Mouse (Mus musculus): ENCODE measurements around the gene Trmt10a.

The Trmt10a gene

DNA sequence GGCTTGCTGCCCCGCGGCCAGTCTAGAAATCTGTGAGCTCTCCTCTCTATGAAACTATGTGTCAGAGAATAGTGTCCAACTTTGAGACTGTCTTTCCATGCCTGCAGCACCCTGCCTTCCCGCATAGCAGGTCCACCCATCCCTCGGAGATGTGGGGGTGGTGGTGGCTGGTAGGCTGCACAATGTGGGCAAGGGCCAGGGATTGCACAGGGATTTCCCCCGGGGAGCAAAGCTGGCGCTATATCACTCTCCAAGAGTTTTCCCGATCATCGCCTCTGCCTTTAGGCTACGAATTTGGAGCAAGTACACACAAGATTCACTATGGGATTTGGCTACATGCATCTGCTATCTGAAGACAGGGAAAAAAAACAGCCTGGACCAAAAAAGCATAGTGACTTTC, 54.3 kb downstream of the Trmt10a start:
- ATAC-seq (ENCODE audit: low TSS enrichment), result peak; percentile 86

DNA sequence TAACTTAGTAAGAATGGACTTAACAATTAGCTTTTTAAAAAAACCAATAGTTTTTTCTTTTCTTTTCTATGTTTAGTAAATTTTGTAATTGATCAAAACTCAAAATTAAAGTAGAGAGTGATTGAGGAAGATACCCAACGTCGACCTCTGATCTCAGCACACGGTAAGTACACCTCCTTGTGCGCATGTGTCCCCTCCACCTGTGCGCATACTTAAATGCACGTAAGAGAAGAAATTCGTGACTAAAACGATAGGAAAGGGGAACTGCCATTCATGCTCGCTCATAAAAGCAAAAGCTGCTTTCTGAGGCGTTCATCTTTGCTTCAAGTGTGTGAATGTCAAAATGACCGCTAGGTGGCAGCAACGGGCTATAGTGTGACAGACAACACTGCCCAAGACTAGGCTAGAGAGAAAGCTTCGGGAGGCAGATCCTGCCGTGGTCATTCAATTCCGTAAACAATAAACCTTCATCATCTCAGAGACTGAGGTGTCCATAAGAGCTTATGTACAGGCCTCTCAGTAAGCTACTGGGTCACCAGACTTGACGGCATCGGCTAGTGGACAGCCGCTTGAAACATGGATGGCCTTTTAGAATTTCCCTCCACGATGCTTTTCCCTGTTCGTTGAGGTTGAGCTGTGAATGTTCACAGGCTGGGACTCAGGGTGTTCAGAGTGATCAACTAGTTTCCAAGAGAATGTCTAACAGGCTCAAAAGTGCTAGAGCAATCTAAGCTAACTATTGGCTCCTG, 54.9 kb downstream of the Trmt10a start:
- ATAC-seq (ENCODE audit: low TSS enrichment), result peak; percentile 98

- ATAC-seq (ENCODE audit: low TSS enrichment), result no peak
Measured at GRCm38 (mm10) chr3:138198722-138199068, 55.4 kb downstream of the Trmt10a start.

DNA sequence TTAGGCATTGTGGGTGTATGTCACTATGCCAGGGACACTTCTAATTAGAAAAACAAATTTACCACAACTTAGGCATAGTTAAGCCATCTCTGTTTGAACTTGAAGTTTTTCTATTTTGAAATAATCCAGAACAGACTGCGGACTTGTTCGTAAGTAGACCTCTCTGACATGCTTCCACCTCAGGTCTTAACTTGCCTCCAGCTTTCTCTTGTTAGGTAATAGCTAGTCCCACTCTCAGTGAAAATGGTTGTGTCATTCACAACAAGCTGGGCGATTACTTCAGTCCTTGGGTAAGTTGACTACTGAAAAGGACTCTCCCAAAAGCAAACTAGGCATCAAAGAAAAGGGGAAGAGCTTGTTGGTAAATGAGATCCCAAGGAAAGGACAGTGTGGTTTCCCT, 65.6 kb downstream of the Trmt10a start:
- ATAC-seq (ENCODE audit: low TSS enrichment), result no peak
